Mouse (Mus musculus) testis, adult 2 months (tissue): ENCODE results near the gene Pparg.

Source experiments
- CTCF ChIP-seq: fragments of 200-500 bp; IDR thresholded peaks from 2 replicates; pipeline ENCODE4 v1.5.1; 2012; ENCODE audit warnings: low read depth, mild to moderate bottlenecking, inconsistent platforms, low read length, moderate library complexity; ENCODE audit not compliant: control insufficient read depth, insufficient read depth, insufficient replicate concordance
- POLR2A ChIP-seq: fragments of 200-500 bp; IDR thresholded peaks from 2 replicates; pipeline ENCODE4 v1.6.1; 2012; ENCODE audit warnings: low read depth, mild to moderate bottlenecking, inconsistent platforms, low read length, moderate library complexity; ENCODE audit not compliant: control insufficient read depth

- no peak for TF ChIP-seq CTCF
- TF ChIP-seq POLR2A: no peak
These were observed 6.3 kb downstream of the Pparg start for GRCm38 (mm10) chr6:115366869-115367610.
